Mouse (Mus musculus) cortical plate, adult 2 months (tissue): ENCODE results near the gene Acpp.

Source experiments
- CTCF ChIP-seq: fragments of 200-500 bp; IDR thresholded peaks from 2 replicates; pipeline ENCODE4 v1.5.1; 2011; ENCODE audit warnings: mild to moderate bottlenecking, control low read depth, low read length; ENCODE audit not compliant: insufficient read depth; ENCODE audit errors: extremely low read depth
- POLR2A ChIP-seq: fragments of 200-500 bp; IDR thresholded peaks from 2 replicates; pipeline ENCODE4 v1.6.1; 2011; ENCODE audit warnings: mild to moderate bottlenecking, low read length, control low read depth; ENCODE audit not compliant: insufficient read depth; ENCODE audit errors: extremely low read depth

GRCm38 (mm10) chr9:104262016-104262762, 75.4 kb downstream of the Acpp start:
- TF ChIP-seq CTCF (no peak), POLR2A (no peak)
